Mouse (Mus musculus): Measurements from ENCODE around the gene Tbl3. TPM values are rescaled to one million over a fixed set of nuclear protein-coding genes. Genes with fewer than 3 reads are reported as not detected.

The Tbl3 gene
- 34.4 and 50.9 TPM in 2 replicates for polyA plus RNA-seq (2015; fragmentation: Nextera tagmentation; extraction: Ambion mirVana)

GRCm38 (mm10) chr17:24706982-24707800 lies at the start of gene Tbl3:
Gene Tbl3 (minus strand): TSS chr17:24707660.
- 3% methylated on average over 32 of the region's 32 CpGs for WGBS
- Histone ChIP-seq H3K36me3 (peaks cover 22% of the 10 kb centered on the region), H3K4me1 (replicated peaks) (peaks cover 18% of the 10 kb centered on the region), H3K4me2 (peak within 1 kb of the TSS; percentile 84), H3K27ac (peak within 1 kb of the TSS; percentile 91), H3K9ac (peak within 1 kb of the TSS; percentile 77), H3K4me3 (peak within 1 kb of the TSS; percentile 81), H3K27me3 (no peaks in the 10 kb centered on the region), H3K9me3 (replicated peaks) (no peaks in the 10 kb centered on the region)
- ATAC-seq (replicated peaks; ENCODE audit: insufficient number of reproducible peaks, insufficient read depth, low FRiP score, low read depth): peak; percentile 81

GRCm38 (mm10) chr17:24752415-24753394 lies 45.2 kb upstream of the Tbl3 start, which contains the start of gene Hs3st6:
Gene Hs3st6 (plus strand): TSS chr17:24752988.
- ATAC-seq (replicated peaks; ENCODE audit: insufficient number of reproducible peaks, insufficient read depth, low FRiP score, low read depth): peak; percentile 83
- H3K9me3 ChIP-seq (replicated peaks): no peaks in the 10 kb centered on the region
- WGBS: 2% methylated on average over 45 of the region's 82 CpGs

GRCm38 (mm10) chr17:24751528-24751927 lies 44.1 kb upstream of the Tbl3 start:
- no peaks in the 10 kb centered on the region for H3K36me3 ChIP-seq
- H3K27me3 ChIP-seq: peaks cover 62% of the 10 kb centered on the region
- peaks cover 20% of the 10 kb centered on the region for H3K4me1 ChIP-seq (replicated peaks)
- no peak overlapping the region for H3K9ac ChIP-seq
- H3K4me3 ChIP-seq: no peak overlapping the region
- no peak for ATAC-seq (replicated peaks; ENCODE audit: insufficient number of reproducible peaks, insufficient read depth, low FRiP score, low read depth)
- H3K9me3 ChIP-seq (replicated peaks): no peaks in the 10 kb centered on the region
- H3K27ac ChIP-seq: no peak overlapping the region
- WGBS: 16% methylated on average over 4 of the region's 4 CpGs
- no peak overlapping the region for H3K4me2 ChIP-seq

More at GRCm38 (mm10) chr17:24752415-24753394, 45.2 kb upstream of the Tbl3 start, which contains the start of gene Hs3st6:
- H3K4me2 ChIP-seq: peak within 1 kb of the TSS; percentile 98
- H3K27ac ChIP-seq: no peak within 1 kb of the TSS
- peak within 1 kb of the TSS; percentile 61 for H3K4me3 ChIP-seq
- H3K36me3 ChIP-seq: no peaks in the 10 kb centered on the region
- peak within 1 kb of the TSS; percentile 47 for H3K9ac ChIP-seq
- peaks cover 61% of the 10 kb centered on the region for H3K27me3 ChIP-seq
- H3K4me1 ChIP-seq (replicated peaks): peaks cover 20% of the 10 kb centered on the region

GRCm38 (mm10) chr17:24746986-24747385 lies 39.5 kb upstream of the Tbl3 start:
- H3K4me3 ChIP-seq: no peak overlapping the region
- H3K27me3 ChIP-seq: peaks cover 31% of the 10 kb centered on the region
- H3K9ac ChIP-seq: no peak overlapping the region
- no peaks in the 10 kb centered on the region for H3K9me3 ChIP-seq (replicated peaks)
- no peak overlapping the region for H3K4me2 ChIP-seq
- no peak overlapping the region for H3K27ac ChIP-seq
- no peak for ATAC-seq (replicated peaks; ENCODE audit: insufficient number of reproducible peaks, insufficient read depth, low FRiP score, low read depth)
- 32% methylated on average over 4 of the region's 4 CpGs for WGBS
- H3K36me3 ChIP-seq: no peaks in the 10 kb centered on the region
- H3K4me1 ChIP-seq (replicated peaks): no peaks in the 10 kb centered on the region

GRCm38 (mm10) chr17:24745526-24746497 lies 38.4 kb upstream of the Tbl3 start:
- Histone ChIP-seq H3K36me3 (0 out of 2 replicates have a peak, but pooled peaks cover 5% of the 10 kb centered on the region), H3K27me3 (peaks cover 20% of the 10 kb centered on the region), H3K4me1 (replicated peaks) (no peaks in the 10 kb centered on the region), H3K27ac (no peak overlapping the region), H3K4me2 (no peak overlapping the region), H3K4me3 (no peak overlapping the region), H3K9ac (no peak overlapping the region), H3K9me3 (replicated peaks) (no peaks in the 10 kb centered on the region)
- 20% methylated on average over 7 of the region's 7 CpGs for WGBS
- peak; percentile 74; the same call in 1 of the 2 replicates for ATAC-seq (replicated peaks; ENCODE audit: insufficient number of reproducible peaks, insufficient read depth, low FRiP score, low read depth)

GRCm38 (mm10) chr17:24744381-24744780 lies 36.9 kb upstream of the Tbl3 start:
- 67% methylated on average over 3 of the region's 3 CpGs for WGBS
- no peaks in the 10 kb centered on the region for H3K4me1 ChIP-seq (replicated peaks)
- no peak overlapping the region for H3K9ac ChIP-seq
- H3K4me2 ChIP-seq: no peak overlapping the region
- ATAC-seq (replicated peaks; ENCODE audit: insufficient number of reproducible peaks, insufficient read depth, low FRiP score, low read depth): no peak
- no peak overlapping the region for H3K27ac ChIP-seq
- H3K36me3 ChIP-seq: 0 out of 2 replicates have a peak, but pooled peaks cover 11% of the 10 kb centered on the region
- no peaks in the 10 kb centered on the region for H3K9me3 ChIP-seq (replicated peaks)
- H3K27me3 ChIP-seq: 0 out of 2 replicates have a peak, but pooled peaks cover 9% of the 10 kb centered on the region
- no peak overlapping the region for H3K4me3 ChIP-seq

GRCm38 (mm10) chr17:24743896-24744295 lies 36.4 kb upstream of the Tbl3 start:
- Histone ChIP-seq H3K4me3 (no peak overlapping the region), H3K27me3 (0 out of 2 replicates have a peak, but pooled peaks cover 6% of the 10 kb centered on the region), H3K9me3 (replicated peaks) (no peaks in the 10 kb centered on the region), H3K9ac (no peak overlapping the region), H3K27ac (no peak overlapping the region), H3K4me2 (no peak overlapping the region), H3K36me3 (0 out of 2 replicates have a peak, but pooled peaks cover 11% of the 10 kb centered on the region), H3K4me1 (replicated peaks) (no peaks in the 10 kb centered on the region)
- ATAC-seq (replicated peaks; ENCODE audit: insufficient number of reproducible peaks, insufficient read depth, low FRiP score, low read depth): no peak
- 65% methylated on average over 5 of the region's 5 CpGs for WGBS

- ATAC-seq (replicated peaks; ENCODE audit: insufficient number of reproducible peaks, insufficient read depth, low FRiP score, low read depth): no peak
- H3K9ac ChIP-seq: no peak overlapping the region
- 73% methylated on average over 8 of the region's 8 CpGs for WGBS
- 0 out of 2 replicates have a peak, but pooled peaks cover 11% of the 10 kb centered on the region for H3K36me3 ChIP-seq
- H3K4me1 ChIP-seq (replicated peaks): peaks cover 5% of the 10 kb centered on the region
- 0 out of 2 replicates have a peak, but pooled peaks cover 6% of the 10 kb centered on the region for H3K27me3 ChIP-seq
- no peak overlapping the region for H3K27ac ChIP-seq
- no peaks in the 10 kb centered on the region for H3K9me3 ChIP-seq (replicated peaks)
- H3K4me3 ChIP-seq: no peak overlapping the region
- no peak overlapping the region for H3K4me2 ChIP-seq
Observed at GRCm38 (mm10) chr17:24742307-24742706, 34.8 kb upstream of the Tbl3 start.

- Histone ChIP-seq H3K4me3 (no peak overlapping the region), H3K36me3 (0 out of 2 replicates have a peak, but pooled peaks cover 11% of the 10 kb centered on the region), H3K4me2 (no peak overlapping the region), H3K27ac (no peak overlapping the region), H3K9ac (no peak overlapping the region), H3K4me1 (replicated peaks) (peaks cover 16% of the 10 kb centered on the region), H3K9me3 (replicated peaks) (no peaks in the 10 kb centered on the region), H3K27me3 (no peaks in the 10 kb centered on the region)
- whole genome bisulfite sequencing: 84% methylated on average over 8 of the region's 8 CpGs
- ATAC-seq (replicated peaks; ENCODE audit: insufficient number of reproducible peaks, insufficient read depth, low FRiP score, low read depth): no peak
Observed at GRCm38 (mm10) chr17:24739926-24740325, 32.5 kb upstream of the Tbl3 start.

- Histone ChIP-seq H3K4me2 (no peak overlapping the region), H3K9me3 (replicated peaks) (no peaks in the 10 kb centered on the region), H3K27me3 (no peaks in the 10 kb centered on the region), H3K27ac (no peak overlapping the region), H3K9ac (no peak overlapping the region), H3K4me1 (replicated peaks) (peaks cover 16% of the 10 kb centered on the region), H3K36me3 (0 out of 2 replicates have a peak, but pooled peaks cover 11% of the 10 kb centered on the region), H3K4me3 (no peak overlapping the region)
- ATAC-seq (replicated peaks; ENCODE audit: insufficient number of reproducible peaks, insufficient read depth, low FRiP score, low read depth): no peak
- WGBS: 81% methylated on average over 4 of the region's 4 CpGs
Observed at GRCm38 (mm10) chr17:24738238-24738637, 30.8 kb upstream of the Tbl3 start.

All from heart, embryonic 15.5 days (tissue).